Mouse (Mus musculus): ENCODE data around the gene Arrb2. TPM values are rescaled to one million over a fixed set of nuclear protein-coding genes. Genes with fewer than 3 reads are reported as not detected.

Arrb2 gene
- polyA plus RNA-seq, 1 experiment from 2014 or later, result 10.7 TPM

DNA sequence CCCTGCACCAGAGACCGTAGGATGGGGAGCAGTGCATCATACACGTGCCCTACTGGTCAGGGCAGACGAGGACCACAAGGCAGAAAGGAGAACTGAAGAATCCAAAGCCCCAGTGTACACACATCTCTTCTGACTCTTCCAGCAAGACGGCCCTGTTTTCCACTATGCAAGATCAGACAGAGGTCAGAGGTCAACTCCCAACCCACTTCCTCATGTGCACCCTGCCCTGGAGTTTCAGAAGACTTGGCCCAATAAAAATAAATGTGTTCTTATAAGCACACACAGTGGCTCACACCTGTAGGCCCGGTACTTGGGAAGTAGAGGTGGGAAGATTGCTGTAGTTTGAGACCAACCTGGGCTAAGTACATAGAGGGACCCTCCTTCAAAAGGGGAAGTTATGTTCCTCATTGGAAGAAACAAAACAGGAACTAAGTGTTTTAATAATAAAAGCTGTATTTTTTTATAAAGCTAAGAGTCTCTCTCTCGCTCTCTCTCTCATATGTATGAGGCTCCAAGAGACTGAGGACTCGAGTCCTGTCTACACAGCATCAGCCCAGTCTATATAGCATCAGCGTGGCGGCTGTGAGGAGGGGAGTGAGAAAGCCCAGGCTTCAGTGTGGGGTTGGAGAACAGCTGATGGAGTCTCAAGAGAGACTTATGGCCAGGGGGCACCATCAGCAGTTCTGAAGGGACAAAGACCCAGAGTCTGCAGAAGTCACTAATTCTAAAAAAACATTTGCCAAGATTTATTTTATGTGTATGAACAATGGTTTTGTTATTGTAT is 21.0 kb downstream of the Arrb2 start:
- no peak overlapping the region for H3K27ac ChIP-seq (ENCODE audit: low read length)
- peaks cover 10% of the 10 kb centered on the region for H3K4me1 ChIP-seq (ENCODE audit: control insufficient read depth, insufficient read depth, low read length)
- no peaks in the 10 kb centered on the region for H3K27me3 ChIP-seq (replicated peaks; ENCODE audit: control insufficient read depth, insufficient read depth, low read length)
- H3K9me3 ChIP-seq (ENCODE audit: control insufficient read depth, low read length), result no peaks in the 10 kb centered on the region
- no peak overlapping the region for H3K4me3 ChIP-seq (ENCODE audit: low read length)
- no peak for ATAC-seq
- 0 out of 2 replicates have a peak overlapping the region, but pooled peaks have one; percentile 81 for H3K4me2 ChIP-seq (ENCODE audit: low read depth, low read length)
- H3K36me3 ChIP-seq (ENCODE audit: control insufficient read depth, insufficient read depth, low read length), result no peaks in the 10 kb centered on the region
- H3K9ac ChIP-seq (ENCODE audit: low read depth, low read length), result no peak overlapping the region
- WGBS, result 88% methylated on average over 9 of the region's 9 CpGs

GRCm38 (mm10) chr11:70458688-70459600 is 26.5 kb downstream of the Arrb2 start, which contains the start of gene Zmynd15:
Gene Zmynd15, plus strand, starts transcription at chr11:70459433.
- peak; percentile 47; the same call in 1 of the 2 replicates for ATAC-seq
- no peak within 1 kb of the TSS for H3K27ac ChIP-seq (ENCODE audit: low read length)
- H3K27me3 ChIP-seq (replicated peaks; ENCODE audit: control insufficient read depth, insufficient read depth, low read length), result peaks cover 6% of the 10 kb centered on the region; the same call in 1 of the 2 replicates
- peak within 1 kb of the TSS; percentile 63 for H3K4me3 ChIP-seq (ENCODE audit: low read length)
- H3K9me3 ChIP-seq (ENCODE audit: control insufficient read depth, low read length), result no peaks in the 10 kb centered on the region
- no peaks in the 10 kb centered on the region for H3K36me3 ChIP-seq (ENCODE audit: control insufficient read depth, insufficient read depth, low read length)
- H3K4me1 ChIP-seq (ENCODE audit: control insufficient read depth, insufficient read depth, low read length), result peaks cover 7% of the 10 kb centered on the region; the same call in 1 of the 2 replicates
- peak within 1 kb of the TSS; percentile 70 for H3K9ac ChIP-seq (ENCODE audit: low read depth, low read length)
- 14% methylated on average over 31 of the region's 32 CpGs for WGBS
- H3K4me2 ChIP-seq (ENCODE audit: low read depth, low read length), result peak within 1 kb of the TSS; percentile 95

DNA sequence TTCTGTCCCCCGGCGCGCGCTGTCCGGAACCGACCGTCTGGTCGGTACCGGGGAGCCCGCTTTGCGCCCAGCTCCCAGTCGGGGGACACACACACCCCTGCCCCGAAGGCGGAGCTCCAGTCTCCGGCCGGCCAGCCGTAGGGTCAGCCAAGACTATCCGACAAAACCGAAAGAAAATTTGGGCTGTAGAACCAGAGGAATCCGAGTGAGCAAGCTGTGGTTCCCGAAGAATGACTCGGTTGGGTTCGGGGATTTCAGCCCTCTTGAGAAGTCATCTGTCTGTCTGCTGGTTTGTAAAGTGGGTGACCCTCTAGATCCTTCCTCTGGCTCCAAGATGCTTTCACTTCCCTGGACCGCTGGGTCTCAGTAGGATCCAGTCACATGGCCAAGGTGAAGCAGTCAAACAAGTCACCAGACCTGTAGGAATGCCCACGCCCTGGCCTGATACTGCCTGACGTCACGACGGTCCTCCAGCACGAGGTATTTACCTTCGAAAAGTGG is 27.2 kb downstream of the Arrb2 start, which contains the start of gene Cxcl16:
Cxcl16 (minus strand) TSS at position 384 of the 501 bp plus-strand sequence.
- H3K27ac ChIP-seq (ENCODE audit: low read length), result no peak within 1 kb of the TSS
- peak within 1 kb of the TSS; percentile 63 for H3K4me3 ChIP-seq (ENCODE audit: low read length)
- peak within 1 kb of the TSS; percentile 95 for H3K4me2 ChIP-seq (ENCODE audit: low read depth, low read length)
- peaks cover 7% of the 10 kb centered on the region; the same call in 1 of the 2 replicates for H3K4me1 ChIP-seq (ENCODE audit: control insufficient read depth, insufficient read depth, low read length)
- H3K36me3 ChIP-seq (ENCODE audit: control insufficient read depth, insufficient read depth, low read length), result no peaks in the 10 kb centered on the region
- 2% methylated on average over 30 of the region's 30 CpGs for WGBS
- peak; percentile 80 for ATAC-seq
- peaks cover 12% of the 10 kb centered on the region; the same call in 1 of the 2 replicates for H3K27me3 ChIP-seq (replicated peaks; ENCODE audit: control insufficient read depth, insufficient read depth, low read length)
- H3K9ac ChIP-seq (ENCODE audit: low read depth, low read length), result peak within 1 kb of the TSS; percentile 70
- H3K9me3 ChIP-seq (ENCODE audit: control insufficient read depth, low read length), result no peaks in the 10 kb centered on the region

- Histone ChIP-seq H3K27ac (ENCODE audit: low read length) (no peak overlapping the region), H3K36me3 (ENCODE audit: control insufficient read depth, insufficient read depth, low read length) (no peaks in the 10 kb centered on the region), H3K4me1 (ENCODE audit: control insufficient read depth, insufficient read depth, low read length) (peaks cover 15% of the 10 kb centered on the region), H3K9ac (ENCODE audit: low read depth, low read length) (no peak overlapping the region), H3K9me3 (ENCODE audit: control insufficient read depth, low read length) (no peaks in the 10 kb centered on the region), H3K4me3 (ENCODE audit: low read length) (no peak overlapping the region), H3K27me3 (replicated peaks; ENCODE audit: control insufficient read depth, insufficient read depth, low read length) (peaks cover 17% of the 10 kb centered on the region; the same call in 1 of the 2 replicates), H3K4me2 (ENCODE audit: low read depth, low read length) (no peak overlapping the region)
- ATAC-seq, result no peak
- 85% methylated on average over 5 of the region's 5 CpGs for WGBS
Observed at GRCm38 (mm10) chr11:70463970-70464369, 31.5 kb downstream of the Arrb2 start.

GRCm38 (mm10) chr11:70465211-70465610 is 32.8 kb downstream of the Arrb2 start:
- Histone ChIP-seq H3K4me2 (ENCODE audit: low read depth, low read length) (peak overlapping the region; percentile 57), H3K27me3 (replicated peaks; ENCODE audit: control insufficient read depth, insufficient read depth, low read length) (peaks cover 17% of the 10 kb centered on the region; the same call in 1 of the 2 replicates)

GRCm38 (mm10) chr11:70465824-70466223 is 33.4 kb downstream of the Arrb2 start:
- peaks cover 16% of the 10 kb centered on the region for H3K4me1 ChIP-seq (ENCODE audit: control insufficient read depth, insufficient read depth, low read length)
- peak overlapping the region; percentile 30 for H3K4me3 ChIP-seq (ENCODE audit: low read length)
- H3K27ac ChIP-seq (ENCODE audit: low read length), result no peak overlapping the region
- peak; percentile 26; the same call in 1 of the 2 replicates for ATAC-seq
- H3K27me3 ChIP-seq (replicated peaks; ENCODE audit: control insufficient read depth, insufficient read depth, low read length), result peaks cover 17% of the 10 kb centered on the region; the same call in 1 of the 2 replicates
- WGBS, result 10% methylated on average over 23 of the region's 23 CpGs
- H3K9me3 ChIP-seq (ENCODE audit: control insufficient read depth, low read length), result no peaks in the 10 kb centered on the region
- H3K36me3 ChIP-seq (ENCODE audit: control insufficient read depth, insufficient read depth, low read length), result no peaks in the 10 kb centered on the region
- peak overlapping the region; percentile 57 for H3K4me2 ChIP-seq (ENCODE audit: low read depth, low read length)
- H3K9ac ChIP-seq (ENCODE audit: low read depth, low read length), result peak overlapping the region; percentile 58

More at GRCm38 (mm10) chr11:70465211-70465610, 32.8 kb downstream of the Arrb2 start:
- H3K27ac ChIP-seq (ENCODE audit: low read length), result no peak overlapping the region
- no peak; the same call in 1 of the 2 replicates for ATAC-seq
- no peaks in the 10 kb centered on the region for H3K36me3 ChIP-seq (ENCODE audit: control insufficient read depth, insufficient read depth, low read length)
- H3K4me3 ChIP-seq (ENCODE audit: low read length), result 0 out of 2 replicates have a peak overlapping the region, but pooled peaks have one; percentile 30
- H3K9me3 ChIP-seq (ENCODE audit: control insufficient read depth, low read length), result no peaks in the 10 kb centered on the region
- peaks cover 16% of the 10 kb centered on the region for H3K4me1 ChIP-seq (ENCODE audit: control insufficient read depth, insufficient read depth, low read length)
- WGBS, result 40% methylated on average over 16 of the region's 16 CpGs
- H3K9ac ChIP-seq (ENCODE audit: low read depth, low read length), result no peak overlapping the region

- WGBS, result 71% methylated on average over 5 of the region's 5 CpGs
- ATAC-seq, result no peak
- Histone ChIP-seq H3K4me3 (ENCODE audit: low read length) (no peak overlapping the region), H3K9ac (ENCODE audit: low read depth, low read length) (no peak overlapping the region), H3K4me2 (ENCODE audit: low read depth, low read length) (no peak overlapping the region), H3K9me3 (ENCODE audit: control insufficient read depth, low read length) (no peaks in the 10 kb centered on the region), H3K4me1 (ENCODE audit: control insufficient read depth, insufficient read depth, low read length) (peaks cover 16% of the 10 kb centered on the region), H3K36me3 (ENCODE audit: control insufficient read depth, insufficient read depth, low read length) (no peaks in the 10 kb centered on the region), H3K27ac (ENCODE audit: low read length) (peak overlapping the region; percentile 14; the same call in 1 of the 2 replicates), H3K27me3 (replicated peaks; ENCODE audit: control insufficient read depth, insufficient read depth, low read length) (peaks cover 17% of the 10 kb centered on the region; the same call in 1 of the 2 replicates)
Observed at GRCm38 (mm10) chr11:70467902-70468619, 35.6 kb downstream of the Arrb2 start.

DNA sequence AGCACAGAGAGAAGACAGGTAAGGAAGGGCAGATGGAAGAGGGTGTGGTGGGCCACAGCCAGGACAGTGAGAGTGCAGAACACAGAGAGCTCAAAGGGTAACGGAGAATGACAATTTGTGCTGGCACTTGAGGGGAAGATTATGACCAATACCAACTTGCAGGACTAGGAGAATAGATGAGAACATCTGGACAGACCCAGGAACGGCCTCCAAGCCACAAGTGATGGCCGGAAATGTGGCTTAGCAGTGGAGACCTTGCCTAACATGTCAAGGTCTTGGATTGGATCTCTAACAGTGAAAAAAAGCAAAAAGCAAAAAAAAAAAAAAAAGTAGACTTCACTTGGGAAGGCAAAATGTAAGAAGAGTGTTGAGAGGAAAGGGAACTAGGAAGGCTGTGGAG is 37.3 kb downstream of the Arrb2 start:
- Histone ChIP-seq H3K36me3 (ENCODE audit: control insufficient read depth, insufficient read depth, low read length) (no peaks in the 10 kb centered on the region), H3K4me1 (ENCODE audit: control insufficient read depth, insufficient read depth, low read length) (peaks cover 21% of the 10 kb centered on the region), H3K27me3 (replicated peaks; ENCODE audit: control insufficient read depth, insufficient read depth, low read length) (peaks cover 5% of the 10 kb centered on the region; the same call in 1 of the 2 replicates), H3K4me2 (ENCODE audit: low read depth, low read length) (no peak overlapping the region), H3K9me3 (ENCODE audit: control insufficient read depth, low read length) (no peaks in the 10 kb centered on the region), H3K27ac (ENCODE audit: low read length) (no peak overlapping the region), H3K9ac (ENCODE audit: low read depth, low read length) (no peak overlapping the region), H3K4me3 (ENCODE audit: low read length) (no peak overlapping the region)
- no peak for ATAC-seq
- WGBS, result 86% methylated on average over 3 of the region's 3 CpGs
